Mouse (Mus musculus): Measurements from ENCODE around the gene Tnr.

Tnr gene

GRCm38 (mm10) chr1:159717016-159717415 lies 193.4 kb downstream of the Tnr start:
- DNase-seq (ENCODE audit: low read depth) = no peak

DNA sequence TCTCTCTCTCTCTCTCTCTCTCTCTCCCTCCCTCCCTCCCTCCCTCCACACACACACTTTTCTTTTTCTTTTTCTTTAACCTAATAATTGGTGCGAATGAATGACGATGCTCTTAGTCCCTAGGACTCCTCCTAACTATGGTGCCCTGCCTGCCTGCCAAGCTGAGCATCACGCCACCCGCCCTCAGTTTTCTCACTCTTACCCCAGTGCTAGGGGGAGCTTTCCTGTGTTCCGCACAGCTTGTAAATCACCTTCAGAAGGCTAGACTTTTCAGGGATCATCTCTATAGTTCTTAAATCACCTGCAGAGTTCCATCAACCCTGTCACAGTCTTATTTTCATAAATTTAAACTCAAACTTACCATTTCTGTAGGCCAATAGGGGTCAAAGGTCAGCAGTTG lies 200.2 kb downstream of the Tnr start:
- no peak for DNase-seq (ENCODE audit: low read depth)

DNA sequence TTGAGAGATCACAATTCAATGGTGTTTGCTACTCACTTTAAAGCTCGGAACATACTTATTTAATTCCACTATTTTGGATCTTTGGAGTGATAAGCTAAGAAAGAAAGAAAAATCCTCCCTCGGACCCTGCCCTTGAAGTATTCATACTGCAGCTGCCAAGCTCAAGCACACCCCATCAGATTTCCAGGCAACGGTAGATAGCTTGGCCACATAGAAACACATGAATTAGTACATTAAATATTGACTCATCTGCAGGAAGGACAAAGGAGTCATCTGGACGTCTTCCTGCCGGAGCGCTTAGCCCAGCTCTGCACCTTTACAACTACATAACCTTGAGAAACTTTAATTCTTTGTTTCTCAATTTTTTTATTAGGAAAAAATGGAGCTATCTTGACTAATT lies 205.7 kb downstream of the Tnr start:
- no peak for DNase-seq (ENCODE audit: low read depth)

DNA sequence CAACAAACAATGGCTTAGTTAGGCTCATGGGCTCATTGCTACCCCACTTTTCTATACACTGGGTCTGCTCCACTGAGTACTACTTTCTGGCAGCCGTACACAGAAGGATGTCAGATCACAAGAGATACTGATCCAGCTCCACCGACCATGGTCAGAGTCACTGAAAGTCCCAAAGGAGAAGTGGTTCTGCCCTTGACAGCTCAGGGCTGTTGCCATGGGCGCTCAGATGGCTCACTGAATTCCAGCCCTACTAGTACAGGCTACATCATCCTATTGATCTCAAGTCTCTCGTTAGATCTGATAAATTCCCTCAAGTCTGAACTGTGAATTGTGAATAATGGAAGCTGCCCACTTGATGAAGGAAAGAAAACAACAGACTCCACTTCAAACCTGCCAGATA lies 207.3 kb downstream of the Tnr start:
- no peak for DNase-seq (ENCODE audit: low read depth)

DNA sequence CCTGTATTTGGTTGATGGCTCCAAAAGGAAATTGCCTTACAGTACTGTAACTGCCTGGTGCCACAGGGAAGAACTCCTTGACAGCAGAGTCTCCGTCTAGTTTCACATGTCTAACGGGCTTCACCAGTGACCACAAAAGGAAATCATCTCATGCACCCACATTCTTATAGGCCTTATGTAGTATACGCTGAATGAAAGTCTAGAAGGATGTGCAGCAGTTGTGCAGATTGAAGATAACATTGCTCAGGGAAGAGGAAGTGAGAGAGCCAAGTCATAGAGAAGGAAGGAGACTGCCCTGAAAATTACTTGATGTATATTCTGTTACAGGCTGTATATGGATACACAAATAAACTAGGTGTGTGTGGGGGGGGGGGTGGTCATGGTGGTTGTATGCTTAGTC lies 211.5 kb downstream of the Tnr start:
- DNase-seq (ENCODE audit: low read depth) = peak; percentile 47

DNA sequence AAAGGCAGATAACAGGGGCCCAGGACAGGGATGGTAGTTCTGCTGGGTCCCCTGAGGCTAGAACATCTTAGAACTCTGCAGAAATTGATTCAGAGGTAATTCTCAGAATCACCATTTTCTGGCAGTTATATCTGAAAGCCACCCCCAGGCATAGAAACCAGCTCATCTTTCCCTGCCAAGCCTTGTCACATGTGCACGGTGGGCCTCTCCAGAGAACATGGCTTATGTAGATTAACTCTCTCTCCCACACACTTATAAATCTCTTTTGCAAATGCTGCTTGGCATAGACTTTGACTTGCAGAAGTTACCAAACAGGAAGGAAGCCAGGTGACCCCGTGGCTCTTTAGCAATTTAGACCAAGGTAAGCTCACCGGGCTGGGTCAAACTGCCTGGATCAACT lies 215.9 kb downstream of the Tnr start:
- no peak for DNase-seq (ENCODE audit: low read depth)

DNA sequence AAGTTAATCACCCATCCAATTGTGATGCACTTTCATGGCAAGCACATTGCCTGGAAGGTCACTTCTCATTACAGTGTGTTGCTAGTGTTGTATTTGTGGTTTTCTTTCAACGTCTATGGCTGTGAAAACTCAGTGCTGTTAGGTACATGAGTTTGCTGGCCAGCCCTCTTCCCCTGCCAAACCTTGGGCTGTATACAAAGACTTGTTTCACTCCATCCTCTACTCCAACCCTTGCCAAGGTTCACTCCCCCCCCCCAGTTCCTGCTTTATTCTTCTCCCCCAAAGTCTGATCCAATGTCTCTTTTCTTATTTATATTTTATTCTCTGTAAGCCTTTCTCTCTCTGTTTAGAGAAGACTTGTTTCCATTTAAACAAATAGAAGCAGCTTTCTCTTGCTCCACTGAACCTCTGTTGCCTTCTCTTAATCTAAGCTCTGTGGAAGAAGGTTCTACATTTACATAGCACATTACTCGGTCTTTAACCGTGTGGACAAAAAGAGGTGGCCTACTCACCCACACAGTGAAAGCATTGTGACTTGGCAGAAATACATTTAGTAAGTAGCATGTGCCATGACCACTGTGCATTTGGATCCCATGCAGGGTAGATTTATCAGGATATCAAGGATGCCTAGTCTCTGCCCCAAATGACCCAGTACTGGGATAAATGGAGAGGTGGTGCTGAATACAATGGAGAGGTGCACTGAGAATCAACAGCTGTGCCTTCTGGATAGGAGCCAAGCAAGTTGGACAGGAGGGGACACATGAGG lies 217.9 kb downstream of the Tnr start:
- DNase-seq (ENCODE audit: low read depth) = no peak

DNA sequence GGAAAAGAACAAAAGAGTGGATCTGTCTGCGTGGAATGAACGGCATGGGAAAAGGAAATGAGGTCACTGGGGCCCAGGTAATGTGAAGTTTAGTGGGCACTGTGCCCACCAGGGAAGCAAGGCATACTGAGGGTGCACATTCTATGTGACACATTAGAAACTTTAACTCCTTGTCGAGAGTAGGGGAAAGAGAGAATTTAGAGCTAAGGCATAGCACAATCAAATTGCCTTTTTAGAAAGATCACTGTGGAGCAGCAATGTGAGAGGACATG lies 218.4 kb downstream of the Tnr start:
- no peak for DNase-seq (ENCODE audit: low read depth)

GRCm38 (mm10) chr1:159743744-159744253 lies 220.2 kb downstream of the Tnr start:
- no peak for DNase-seq (ENCODE audit: low read depth)

- no peak for DNase-seq (ENCODE audit: low read depth)
Measured at GRCm38 (mm10) chr1:159745311-159745710, 221.7 kb downstream of the Tnr start.

DNA sequence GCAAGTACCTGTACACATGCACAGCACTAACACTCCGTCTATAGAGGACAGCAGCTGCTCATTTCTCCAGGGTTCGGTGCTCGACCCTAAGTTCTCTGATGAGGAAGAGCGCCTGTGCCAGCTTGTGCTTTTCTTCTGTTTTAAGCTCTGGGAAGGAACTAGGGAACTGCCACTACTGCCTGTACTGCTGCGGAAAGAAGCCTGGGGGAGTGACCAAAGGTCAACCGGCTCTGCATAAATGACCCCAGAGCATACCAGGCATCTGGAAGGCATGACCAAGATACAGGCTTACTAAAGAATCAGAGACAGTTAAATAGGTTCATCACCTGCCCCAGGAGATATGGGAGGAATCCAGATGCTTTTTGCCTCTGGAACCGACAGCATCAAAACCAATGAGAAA lies 224.4 kb downstream of the Tnr start:
- DNase-seq (ENCODE audit: low read depth) = no peak

DNA sequence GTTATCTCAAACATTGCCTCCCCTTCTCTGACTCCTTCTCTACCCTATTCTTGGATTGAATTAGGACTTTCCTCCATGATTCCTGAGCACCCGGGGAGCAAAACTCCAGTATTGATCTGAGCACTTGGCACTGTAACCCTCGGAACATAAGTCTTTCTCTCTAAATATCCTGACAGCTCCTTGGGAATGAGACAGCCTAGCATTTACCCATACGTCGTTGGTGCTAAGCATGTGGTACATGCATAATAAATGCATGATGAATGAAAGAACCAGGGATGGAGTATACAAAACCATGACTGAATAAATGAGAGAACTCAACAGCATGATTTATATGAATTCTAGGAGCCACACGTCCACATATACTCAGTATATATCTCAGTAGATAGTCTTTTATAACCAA lies 226.8 kb downstream of the Tnr start:
- no peak for DNase-seq (ENCODE audit: low read depth)

DNA sequence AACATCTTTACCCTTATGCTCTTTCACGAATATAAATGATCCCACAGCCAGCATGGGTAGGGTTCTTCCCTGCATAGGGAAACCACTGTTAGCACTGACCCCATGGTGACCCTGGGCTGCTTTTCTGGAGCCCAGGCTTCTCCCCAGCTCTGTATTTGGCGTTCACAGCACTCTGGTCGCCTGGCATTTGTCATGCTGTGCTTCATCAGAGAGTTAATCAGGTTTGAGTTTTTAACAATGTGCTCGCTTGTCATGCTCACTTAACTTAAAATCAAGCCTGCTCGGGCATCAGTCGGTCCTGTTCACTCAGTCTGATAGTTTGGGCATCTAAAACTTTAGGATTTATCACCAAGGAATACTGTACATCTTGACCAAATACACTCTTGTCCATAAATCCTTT lies 227.3 kb downstream of the Tnr start:
- no peak for DNase-seq (ENCODE audit: low read depth)

DNA sequence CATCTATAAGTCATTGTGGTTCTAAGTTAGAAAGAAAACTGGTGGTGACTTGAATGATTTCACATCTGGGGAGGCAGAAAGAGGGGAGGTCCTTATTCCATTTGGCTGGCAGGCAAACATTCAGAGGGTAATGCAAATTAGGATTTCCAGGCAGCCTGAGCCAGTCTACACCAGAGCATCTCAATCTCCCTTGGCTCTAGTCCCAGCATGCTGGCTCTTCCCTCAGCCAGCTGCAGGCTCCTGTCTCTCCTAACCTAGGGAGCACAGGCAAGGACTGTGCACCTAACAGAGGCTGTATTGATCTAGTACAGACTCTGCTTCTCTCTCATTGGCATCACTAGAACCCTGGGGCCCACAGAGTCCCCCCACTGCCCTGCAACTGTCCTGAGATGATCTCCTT lies 237.4 kb downstream of the Tnr start:
- DNase-seq (ENCODE audit: low read depth) = no peak

DNA sequence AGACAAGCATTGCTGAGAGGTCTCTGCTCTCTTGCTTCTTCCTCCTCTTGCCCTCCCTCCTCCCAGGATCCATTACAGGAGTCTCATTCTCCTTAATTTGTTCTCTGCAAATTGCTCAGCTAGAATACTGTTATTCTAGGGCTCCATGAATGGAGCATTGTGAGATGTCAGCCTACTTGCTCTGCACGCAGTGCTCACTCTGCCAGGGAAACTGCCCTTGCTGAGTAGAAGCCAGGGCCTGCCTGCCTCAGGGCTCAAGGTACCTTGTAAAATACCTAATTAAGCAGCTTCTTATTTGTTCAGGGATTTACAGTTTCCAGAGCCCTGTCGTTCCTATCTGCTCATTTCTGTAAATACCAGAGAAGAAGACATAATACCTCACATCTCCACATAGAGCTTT lies 240.3 kb downstream of the Tnr start:
- DNase-seq (ENCODE audit: low read depth) = no peak

DNA sequence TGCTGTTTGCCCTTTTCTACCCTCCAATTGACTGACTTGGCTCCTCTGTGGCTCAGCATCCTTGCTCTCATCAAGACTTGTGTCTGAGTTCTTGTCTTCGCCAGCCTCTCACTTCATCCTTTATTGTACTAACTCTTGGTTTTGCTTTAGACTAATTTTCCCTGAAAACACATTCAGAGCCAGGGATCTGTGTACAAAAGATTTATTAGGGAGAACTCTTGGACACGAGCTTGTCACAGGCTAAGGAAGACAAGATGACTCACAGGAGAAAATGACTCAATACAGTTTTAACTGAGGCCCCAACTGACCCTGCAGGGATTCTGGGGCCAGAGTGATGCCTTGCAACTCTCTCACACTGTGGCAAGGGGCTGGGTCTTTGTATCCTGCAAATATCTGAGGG lies 241.3 kb downstream of the Tnr start:
- DNase-seq (ENCODE audit: low read depth) = no peak

GRCm38 (mm10) chr1:159769948-159770347 lies 246.4 kb downstream of the Tnr start:
- DNase-seq (ENCODE audit: low read depth) = no peak

DNA sequence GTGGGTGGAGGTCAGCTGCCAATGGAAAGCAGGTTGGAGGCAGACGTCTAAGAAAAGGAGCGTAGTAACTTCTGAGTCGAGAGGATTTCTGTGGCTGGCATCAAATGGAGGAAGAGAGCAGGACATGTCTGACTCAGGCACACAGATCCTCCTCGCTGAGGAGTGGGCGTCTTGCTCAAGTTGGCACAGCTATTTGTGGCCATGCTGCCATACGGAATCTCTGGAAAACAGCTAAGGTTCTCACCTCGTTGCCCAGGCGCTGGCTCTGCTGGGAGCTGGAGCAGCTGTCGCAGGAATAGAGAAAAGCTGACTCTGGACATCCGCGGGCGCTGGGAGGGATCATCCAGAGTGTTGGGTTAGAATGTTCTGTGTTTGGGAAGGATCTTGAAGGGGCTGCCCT lies 250.1 kb downstream of the Tnr start:
- no peak for DNase-seq (ENCODE audit: low read depth)

DNA sequence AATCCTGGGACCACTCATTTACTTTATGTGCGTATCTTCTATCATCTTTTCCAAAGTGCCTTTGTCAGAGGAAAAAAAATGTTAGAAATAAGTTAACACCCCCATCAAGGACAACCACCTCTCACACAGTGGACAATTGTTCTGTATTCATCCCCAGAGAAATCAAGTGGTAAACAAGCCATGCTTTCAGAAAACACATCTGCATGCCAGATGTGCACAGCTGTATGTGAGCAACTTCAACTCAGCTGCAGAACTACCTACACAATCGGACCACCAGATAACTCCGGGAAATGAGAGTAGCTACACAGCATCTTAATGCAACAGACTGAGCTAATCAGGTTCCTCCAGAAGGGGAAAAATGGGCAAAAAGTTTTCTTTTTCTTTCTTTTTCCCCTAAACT lies 251.6 kb downstream of the Tnr start:
- DNase-seq (ENCODE audit: low read depth) = no peak

- no peak for DNase-seq (ENCODE audit: low read depth)
Measured at GRCm38 (mm10) chr1:159777107-159777506, 253.5 kb downstream of the Tnr start.

DNA sequence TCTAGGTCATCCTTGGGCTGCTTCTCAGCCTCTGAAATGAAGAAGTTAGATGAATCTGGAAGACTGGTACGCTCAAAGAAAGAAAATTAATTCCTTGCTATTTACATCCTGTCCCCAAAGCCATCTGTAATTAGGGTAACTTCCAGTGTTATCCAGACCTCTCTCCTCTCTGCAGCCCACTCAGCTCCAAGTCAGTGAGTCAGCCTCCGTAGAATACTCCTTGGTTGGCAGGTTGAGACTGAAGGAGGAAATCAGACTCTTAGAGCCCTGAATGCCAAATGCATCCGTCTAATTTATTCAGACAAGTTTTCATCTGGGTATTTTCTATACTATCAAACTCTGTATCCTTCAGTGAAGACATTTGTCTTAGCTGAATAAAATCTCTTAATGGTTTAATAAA lies 255.9 kb downstream of the Tnr start:
- DNase-seq (ENCODE audit: low read depth) = no peak

GRCm38 (mm10) chr1:159783842-159784241 lies 260.3 kb downstream of the Tnr start:
- DNase-seq (ENCODE audit: low read depth) = peak; percentile 4

DNA sequence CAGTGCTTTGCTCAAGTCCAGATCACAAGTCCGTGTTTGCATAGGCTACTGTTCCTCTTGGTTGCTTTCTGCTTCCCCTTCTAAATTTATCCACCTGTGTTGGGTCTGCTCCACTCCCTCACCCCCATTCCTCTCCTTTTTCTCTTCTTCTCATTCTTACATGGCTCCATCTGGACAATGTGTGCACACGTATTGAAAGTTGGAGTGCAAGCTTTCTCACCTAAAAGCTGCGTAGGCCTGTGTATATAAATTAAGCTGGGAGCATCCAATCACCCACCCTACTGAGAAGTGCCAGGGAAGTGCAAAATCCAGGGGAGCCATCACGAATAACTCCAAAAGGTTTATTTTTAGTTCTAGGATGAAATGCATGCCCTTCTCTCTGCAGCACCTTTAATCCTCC lies 264.7 kb downstream of the Tnr start:
- no peak for DNase-seq (ENCODE audit: low read depth)

DNA sequence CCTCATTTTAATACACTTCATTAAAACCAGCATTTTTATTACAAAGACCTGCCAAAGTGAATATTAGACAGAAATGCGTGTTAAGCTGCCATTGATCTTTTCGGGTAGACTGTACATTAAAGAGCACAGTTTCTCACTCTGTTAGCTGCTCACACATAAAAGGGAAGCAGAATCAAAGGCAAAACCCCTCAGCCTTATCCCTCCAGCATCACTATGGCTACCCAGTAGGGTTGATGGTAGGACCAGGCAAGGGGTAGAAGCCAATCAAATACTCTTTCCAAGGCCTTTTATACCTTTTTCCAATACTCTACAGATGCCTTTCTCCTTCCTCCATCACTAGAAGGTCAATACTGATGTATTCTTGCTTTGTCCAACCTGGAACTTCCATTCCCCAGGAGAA lies 269.0 kb downstream of the Tnr start:
- DNase-seq (ENCODE audit: low read depth) = no peak

GRCm38 (mm10) chr1:159796021-159796420 lies 272.5 kb downstream of the Tnr start:
- no peak for DNase-seq (ENCODE audit: low read depth)

All from c-Kit-positive CD71-negative TER-119-negative erythroid progenitor cells, embryonic 14.5 days (primary cell).